Mouse (Mus musculus) testis, adult 2 months (tissue): ENCODE measurements around the gene Oit3.

ENCODE experiments used
- CTCF ChIP-seq: fragments of 200-500 bp; IDR thresholded peaks from 2 replicates; pipeline ENCODE4 v1.5.1; 2012; ENCODE audit warnings: low read depth, mild to moderate bottlenecking, inconsistent platforms, low read length, moderate library complexity; ENCODE audit not compliant: control insufficient read depth, insufficient read depth, insufficient replicate concordance
- POLR2A ChIP-seq: fragments of 200-500 bp; IDR thresholded peaks from 2 replicates; pipeline ENCODE4 v1.6.1; 2012; ENCODE audit warnings: low read depth, mild to moderate bottlenecking, inconsistent platforms, low read length, moderate library complexity; ENCODE audit not compliant: control insufficient read depth

- TF ChIP-seq CTCF (no peak), POLR2A (no peak)
Measured at GRCm38 (mm10) chr10:59470451-59470850, 28.9 kb upstream of the Oit3 start.
